Mouse (Mus musculus) G1E (cell line): ENCODE measurements around the gene Ptprj. TPM values are rescaled to one million over a fixed set of nuclear protein-coding genes. Genes with fewer than 3 reads are reported as not detected.
A peak's percentile ranks its signal among the peaks of the same experiment; 100 is the strongest.

Source experiments
- ATAC-seq: 2 replicates; pipeline ENCODE4 v1.8.0; 2016; ENCODE audit warnings: mild to moderate bottlenecking; ENCODE audit not compliant: insufficient number of reproducible peaks, poor library complexity, low FRiP score, severe bottlenecking; ENCODE audit errors: extremely low read depth
- DNase-seq: peaks from one replicate; pipeline ENCODE4 v3.0.0; 2012; ENCODE audit warnings: low spot score
- H3K27me3 ChIP-seq: 2 replicates; pipeline ENCODE4 v1.6.1; 2012; ENCODE audit warnings: mild to moderate bottlenecking, low read length, inconsistent platforms; ENCODE audit not compliant: insufficient read depth
- H3K36me3 ChIP-seq: replicated peaks from 2 replicates; pipeline ENCODE3; 2012; ENCODE audit warnings: mild to moderate bottlenecking, inconsistent platforms
- H3K4me1 ChIP-seq: 2 replicates; pipeline ENCODE4 v1.6.1; 2012; ENCODE audit warnings: low read depth, low read length, inconsistent platforms, mixed read lengths; ENCODE audit not compliant: insufficient read depth
- H3K4me3 ChIP-seq: 2 replicates; pipeline ENCODE4 v1.5.1; 2012; ENCODE audit warnings: low read depth, mild to moderate bottlenecking, inconsistent platforms, low read length, moderate library complexity, mixed read lengths
- H3K9me3 ChIP-seq: replicated peaks from 2 replicates; pipeline ENCODE4 v1.6.1; 2012; ENCODE audit warnings: inconsistent platforms
- CTCF ChIP-seq: IDR thresholded peaks from 2 replicates; pipeline ENCODE4 v1.5.1; 2012; ENCODE audit warnings: low read depth, low read length, inconsistent platforms, mixed read lengths
- GATA1 ChIP-seq: IDR thresholded peaks from 2 replicates; pipeline ENCODE4 v1.6.1; 2012; ENCODE audit warnings: borderline replicate concordance, low read length, inconsistent platforms, mixed read lengths
- GATA2 ChIP-seq: IDR thresholded peaks from 2 replicates; pipeline ENCODE4 v1.6.1; 2012; ENCODE audit warnings: low read depth, low read length, inconsistent platforms, borderline replicate concordance
- POLR2AphosphoS5 ChIP-seq: IDR thresholded peaks from 2 replicates; pipeline ENCODE4 v1.6.1; 2012; ENCODE audit warnings: low read depth, low read length, inconsistent platforms; ENCODE audit not compliant: insufficient replicate concordance
- TAL1 ChIP-seq: conservative IDR thresholded peaks from 2 replicates; pipeline ENCODE4 v1.6.1; 2012; ENCODE audit warnings: low read depth, low read length, inconsistent platforms, mixed read lengths
- polyA plus RNA-seq: library from polyadenylated mRNA; stranded (reverse); fragments of >175 nt; gene quantifications from 2 replicates; pipeline ENCODE4 v1.2.3, GENCODE M21; 2012
- total RNA-seq, 2 experiments: library from RNA; stranded (forward) in 1 of 2; stranded (reverse) in 1 of 2; fragments of 200-1000 nt in 1 of 2; fragments of >200 nt in 1 of 2; fragmentation: Nextera tagmentation in 1 of 2; gene quantifications; 2 replicates each; pipeline ENCODE4 v1.2.3; 2014 to 2017

The Ptprj gene
- total RNA-seq (2014; fragmentation: Nextera tagmentation) (not detected in 2 replicates), total RNA-seq (2017) (0.44 and 0.46 TPM in 2 replicates), polyA plus RNA-seq (0.01 and 0.02 TPM in 2 replicates)

- no peak for TF ChIP-seq POLR2AphosphoS5
- peaks cover 10% of the 10 kb centered on the region for H3K9me3 ChIP-seq
- H3K36me3 ChIP-seq: no peaks in the 10 kb centered on the region
- H3K27me3 ChIP-seq: peaks cover 13% of the 10 kb centered on the region; the same call in 1 of the 2 replicates
- ATAC-seq (no peak), DNase-seq (no peak)
- peaks cover 2% of the 10 kb centered on the region; the same call in 1 of the 2 replicates for H3K4me1 ChIP-seq
- peak within 1 kb of the TSS; percentile 54 for H3K4me3 ChIP-seq
Observed at GRCm38 (mm10) chr2:90580236-90581005, at the start of gene Ptprj. TSS of gene Ptprj (minus strand) at chr2:90580647.

GRCm38 (mm10) chr2:90629552-90629951 lies 49.1 kb upstream of the Ptprj start:
- peaks cover 22% of the 10 kb centered on the region for H3K27me3 ChIP-seq
- H3K9me3 ChIP-seq: no peaks in the 10 kb centered on the region
- no peaks in the 10 kb centered on the region for H3K36me3 ChIP-seq
- ATAC-seq: no peak
- H3K4me3 ChIP-seq: no peak overlapping the region
- H3K4me1 ChIP-seq: no peaks in the 10 kb centered on the region
- DNase-seq: no peak
- TF ChIP-seq TAL1 (no peak), CTCF (no peak), POLR2AphosphoS5 (no peak), GATA2 (no peak), GATA1 (no peak)

- Histone ChIP-seq H3K36me3 (no peaks in the 10 kb centered on the region), H3K27me3 (peaks cover 21% of the 10 kb centered on the region), H3K4me3 (no peak overlapping the region), H3K4me1 (no peaks in the 10 kb centered on the region), H3K9me3 (no peaks in the 10 kb centered on the region)
- no peak for ATAC-seq
- TF ChIP-seq CTCF (no peak), GATA2 (no peak), GATA1 (no peak), TAL1 (no peak), POLR2AphosphoS5 (no peak)
- no peak for DNase-seq
Observed at GRCm38 (mm10) chr2:90628261-90628660, 47.8 kb upstream of the Ptprj start.

GRCm38 (mm10) chr2:90624920-90625319 lies 44.5 kb upstream of the Ptprj start:
- DNase-seq: no peak
- H3K27me3 ChIP-seq: peaks cover 13% of the 10 kb centered on the region
- TF ChIP-seq TAL1 (no peak), POLR2AphosphoS5 (no peak), GATA2 (no peak), CTCF (no peak; the same call in 1 of the 2 replicates), GATA1 (no peak)
- no peaks in the 10 kb centered on the region for H3K9me3 ChIP-seq
- H3K36me3 ChIP-seq: no peaks in the 10 kb centered on the region
- no peaks in the 10 kb centered on the region for H3K4me1 ChIP-seq
- ATAC-seq: no peak
- no peak overlapping the region for H3K4me3 ChIP-seq

- no peak for ATAC-seq
- no peaks in the 10 kb centered on the region for H3K4me1 ChIP-seq
Observed at GRCm38 (mm10) chr2:90624339-90624738, 43.9 kb upstream of the Ptprj start.

GRCm38 (mm10) chr2:90620815-90621214 lies 40.4 kb upstream of the Ptprj start:
- H3K27me3 ChIP-seq: peaks cover 3% of the 10 kb centered on the region; the same call in 1 of the 2 replicates
- ATAC-seq: no peak
- H3K4me1 ChIP-seq: no peaks in the 10 kb centered on the region
- H3K4me3 ChIP-seq: no peak overlapping the region
- no peaks in the 10 kb centered on the region for H3K9me3 ChIP-seq
- DNase-seq: no peak
- TF ChIP-seq GATA2 (no peak), GATA1 (no peak), CTCF (no peak), TAL1 (no peak), POLR2AphosphoS5 (no peak)
- no peaks in the 10 kb centered on the region for H3K36me3 ChIP-seq

More at GRCm38 (mm10) chr2:90624339-90624738, 43.9 kb upstream of the Ptprj start:
- DNase-seq: no peak
- Histone ChIP-seq H3K36me3 (no peaks in the 10 kb centered on the region), H3K9me3 (no peaks in the 10 kb centered on the region), H3K27me3 (peaks cover 8% of the 10 kb centered on the region; the same call in 1 of the 2 replicates), H3K4me3 (no peak overlapping the region)
- TF ChIP-seq POLR2AphosphoS5: no peak
- TF ChIP-seq CTCF: no peak
- no peak for TF ChIP-seq GATA1
- no peak for TF ChIP-seq TAL1
- TF ChIP-seq GATA2: no peak
